8 mouse cellular contexts compared by ENCODE assay signal in the genomic region with DNA sequence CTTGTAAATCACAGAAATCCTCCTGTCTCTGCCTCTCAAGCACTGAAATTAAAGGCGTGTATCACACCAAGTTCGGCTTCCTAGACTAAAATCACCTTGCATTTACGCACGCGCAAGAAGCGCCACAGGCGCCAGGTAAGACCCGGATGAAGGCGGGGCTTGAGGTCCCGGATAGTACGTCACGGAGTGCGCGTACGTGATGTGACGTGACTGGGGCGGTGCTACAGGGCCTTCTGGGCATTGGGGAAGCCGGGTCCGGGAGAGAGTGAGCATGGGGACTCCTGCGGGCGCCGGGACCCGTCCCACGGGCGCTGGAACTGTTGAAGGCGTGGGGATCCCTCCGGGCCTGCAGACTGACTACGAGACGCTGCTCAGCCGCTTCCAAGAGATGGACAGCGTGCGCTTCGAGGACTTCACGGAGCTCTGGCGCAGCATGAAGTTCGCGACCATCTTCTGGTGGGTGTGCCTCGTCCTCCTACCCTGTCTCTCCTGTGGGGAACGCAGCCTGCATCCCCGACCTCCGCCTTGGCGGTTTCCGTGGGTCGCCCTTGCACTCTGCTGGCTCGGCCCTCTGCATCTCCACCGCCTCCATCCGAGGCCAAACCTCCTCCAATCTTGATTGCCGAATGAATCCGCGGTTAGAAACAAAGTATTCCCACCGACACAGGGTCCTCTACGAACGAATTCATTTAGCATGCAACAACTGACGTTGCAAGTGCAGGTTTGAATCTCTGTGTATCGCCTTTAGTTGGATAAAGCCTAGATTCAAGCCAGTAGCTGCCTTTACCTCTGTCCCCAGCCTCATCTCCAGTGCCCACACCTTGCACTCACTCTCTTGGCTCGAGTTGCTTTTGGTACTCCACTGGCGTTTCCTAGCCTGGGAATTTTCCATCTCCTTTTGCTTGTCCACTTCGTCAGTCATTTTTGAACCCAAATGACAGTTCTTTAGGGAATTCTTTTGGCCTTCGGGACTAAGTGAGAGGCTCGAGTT. TPM values are rescaled to one million over a fixed set of nuclear protein-coding genes. Genes with fewer than 3 reads are reported as not detected.
DNase-seq lines count a peak whose midpoint lies in the region; ATAC-seq and TF ChIP-seq lines count a peak whose summit lies in the region.

Gene Snapc1, plus strand, starts transcription at position 191 of the 991 bp plus-strand sequence.

- H3K79me2 ChIP-seq in C2C12 (ENCODE audit: control insufficient read depth, insufficient read depth), result peaks cover 38% of the 10 kb centered on the region
- H3K79me2 ChIP-seq in liver, adult 2 months (ENCODE audit: control insufficient read depth, insufficient read depth, low read length), result no peaks in the 10 kb centered on the region; the same call in 1 of the 2 replicates
- H3K79me2 ChIP-seq in myocyte (ENCODE audit: control insufficient read depth, insufficient read depth), result peaks cover 30% of the 10 kb centered on the region

- peak within 1 kb of the TSS; percentile 51 for H3K27ac ChIP-seq in heart, embryonic 11.5 days (ENCODE audit: low read depth, low read length)
- H3K27ac ChIP-seq in kidney, embryonic 16.5 days (ENCODE audit: low read length), result peak within 1 kb of the TSS; percentile 63
- H3K27ac ChIP-seq in liver, adult 2 months (replicated peaks; ENCODE audit: insufficient read depth, low read depth, low read length), result peak within 1 kb of the TSS; percentile 9

- peak within 1 kb of the TSS; percentile 69 for H3K4me2 ChIP-seq in heart, embryonic 11.5 days
- H3K4me2 ChIP-seq in kidney, embryonic 16.5 days (replicated peaks; ENCODE audit: low read depth, low read length), result peak within 1 kb of the TSS; percentile 75
- peak within 1 kb of the TSS; percentile 81 for H3K4me2 ChIP-seq in myocyte (ENCODE audit: low read depth)

- peak within 1 kb of the TSS; percentile 81 for H3K9ac ChIP-seq in heart, embryonic 11.5 days (ENCODE audit: low read depth, low read length)
- H3K9ac ChIP-seq in kidney, embryonic 16.5 days (replicated peaks; ENCODE audit: low read length), result peak within 1 kb of the TSS; percentile 86
- peak within 1 kb of the TSS; percentile 84 for H3K9ac ChIP-seq in liver, adult 2 months (ENCODE audit: low read depth, low read length)

- H3K36me3 ChIP-seq in C2C12 (ENCODE audit: control insufficient read depth, insufficient read depth) (peaks cover 24% of the 10 kb centered on the region), myocyte (ENCODE audit: control insufficient read depth, insufficient read depth) (peaks cover 11% of the 10 kb centered on the region)
- peaks cover 18% of the 10 kb centered on the region for H3K36me3 ChIP-seq in erythroblast, embryonic 14.5 days (ENCODE audit: control insufficient read depth)
- H3K36me3 ChIP-seq in heart, embryonic 11.5 days (ENCODE audit: control insufficient read depth, insufficient read depth, low read length), result peaks cover 15% of the 10 kb centered on the region
- peaks cover 16% of the 10 kb centered on the region for H3K36me3 ChIP-seq in kidney, embryonic 16.5 days (ENCODE audit: insufficient read depth, low read length)
- peaks cover 13% of the 10 kb centered on the region for H3K36me3 ChIP-seq in liver, adult 2 months (ENCODE audit: control insufficient read depth, insufficient read depth, low read length)
- peaks cover 7% of the 10 kb centered on the region for H3K36me3 ChIP-seq in splenic B cell, adult 2 months (ENCODE audit: control insufficient read depth, insufficient read depth, low read length, poor library complexity, severe bottlenecking)

- TF ChIP-seq CTCF in C2C12 (IDR thresholded peaks at IDR 0.05; ENCODE audit: control insufficient read depth, insufficient read depth, insufficient read length), result no peak
- no peak for TF ChIP-seq CTCF in brain, embryonic 14.5 days (IDR thresholded peaks at IDR 0.05; ENCODE audit: borderline replicate concordance, extremely low read depth, insufficient read depth, insufficient read length)
- TF ChIP-seq CTCF in liver, adult 2 months (IDR thresholded peaks at IDR 0.05; ENCODE audit: low read depth, low read length), result no peak

- H3K79me3 ChIP-seq in C2C12 (ENCODE audit: low read depth), result peaks cover 23% of the 10 kb centered on the region

- H3K9me3 ChIP-seq in erythroblast, embryonic 14.5 days (ENCODE audit: control insufficient read depth, low read length), result no peaks in the 10 kb centered on the region
- no peaks in the 10 kb centered on the region for H3K9me3 ChIP-seq in heart, embryonic 11.5 days (replicated peaks; ENCODE audit: control insufficient read depth, low read length)
- no peaks in the 10 kb centered on the region for H3K9me3 ChIP-seq in kidney, embryonic 16.5 days (ENCODE audit: low read length)

- 1% methylated on average over 60 of the region's 60 CpGs for WGBS in heart, embryonic 11.5 days (ENCODE audit: insufficient replicate concordance)
- under 1% methylated on average over 60 of the region's 60 CpGs for WGBS in kidney, embryonic 16.5 days
- under 1% methylated on average over 60 of the region's 60 CpGs for WGBS in liver, adult 2 months

- H3K4me3 ChIP-seq in C2C12 (ENCODE audit: insufficient read depth, poor library complexity, severe bottlenecking), result peak within 1 kb of the TSS; percentile 90
- H3K4me3 ChIP-seq in erythroblast, embryonic 14.5 days (replicated peaks), result peak within 1 kb of the TSS; percentile 70
- H3K4me3 ChIP-seq in heart, embryonic 11.5 days (ENCODE audit: low read depth, low read length), result peak within 1 kb of the TSS; percentile 84
- peak within 1 kb of the TSS; percentile 79 for H3K4me3 ChIP-seq in kidney, embryonic 16.5 days (ENCODE audit: low read length)
- H3K4me3 ChIP-seq in liver, adult 2 months (ENCODE audit: insufficient read depth, low read depth, low read length), result peak within 1 kb of the TSS; percentile 90
- H3K4me3 ChIP-seq in myocyte, result peak within 1 kb of the TSS; percentile 92

- ATAC-seq in heart, embryonic 11.5 days (replicated peaks; ENCODE audit: insufficient number of reproducible peaks, low FRiP score, low TSS enrichment), result peak; percentile 99
- ATAC-seq in kidney, embryonic 16.5 days (ENCODE audit: low FRiP score, low TSS enrichment), result peak; percentile 100

- H3K27me3 ChIP-seq in C2C12 (ENCODE audit: control insufficient read depth, insufficient read depth, insufficient read length) (no peaks in the 10 kb centered on the region), myocyte (ENCODE audit: control insufficient read depth, insufficient read depth, insufficient read length) (no peaks in the 10 kb centered on the region)
- no peaks in the 10 kb centered on the region for H3K27me3 ChIP-seq in erythroblast, embryonic 14.5 days (ENCODE audit: control insufficient read depth)
- H3K27me3 ChIP-seq in heart, embryonic 11.5 days (ENCODE audit: control insufficient read depth, insufficient read depth, low read length), result no peaks in the 10 kb centered on the region
- no peaks in the 10 kb centered on the region for H3K27me3 ChIP-seq in kidney, embryonic 16.5 days (ENCODE audit: insufficient read depth, low read length)
- no peaks in the 10 kb centered on the region for H3K27me3 ChIP-seq in liver, adult 2 months (ENCODE audit: control insufficient read depth, insufficient read depth, low read length)
- H3K27me3 ChIP-seq in splenic B cell, adult 2 months (ENCODE audit: control insufficient read depth, insufficient read depth, low read length, poor library complexity, severe bottlenecking), result no peaks in the 10 kb centered on the region

- peak; percentile 99 for DNase-seq in brain, embryonic 14.5 days (ENCODE audit: low read depth)
- DNase-seq in liver, adult 2 months (ENCODE audit: extremely low read depth, low read depth, low spot score), result peak; percentile 92
- DNase-seq in splenic B cell, adult 2 months (ENCODE audit: low read depth, low spot score), result peak; percentile 98

- peak; percentile 55; the same call in 1 of the 2 replicates for TF ChIP-seq POLR2A in brain, embryonic 14.5 days (IDR thresholded peaks at IDR 0.05; ENCODE audit: borderline replicate concordance, extremely low read depth, insufficient read depth, insufficient read length, poor library complexity, severe bottlenecking)
- peak; percentile 61; the same call in 1 of the 2 replicates for TF ChIP-seq POLR2A in liver, adult 2 months (IDR thresholded peaks at IDR 0.05; ENCODE audit: extremely low read depth, insufficient read depth, low read length)
- TF ChIP-seq POLR2A in myocyte (IDR thresholded peaks at IDR 0.05; ENCODE audit: insufficient read length, low read depth), result peak; percentile 79

- peak within 1 kb of the TSS; percentile 73 for H3ac ChIP-seq in C2C12 (ENCODE audit: control insufficient read depth, insufficient read length, low read depth)
- peak within 1 kb of the TSS; percentile 82 for H3ac ChIP-seq in myocyte (ENCODE audit: control insufficient read depth, insufficient read length)

- peaks cover 18% of the 10 kb centered on the region for H3K4me1 ChIP-seq in erythroblast, embryonic 14.5 days (ENCODE audit: control insufficient read depth)
- H3K4me1 ChIP-seq in heart, embryonic 11.5 days (ENCODE audit: control insufficient read depth, insufficient read depth, low read length), result peaks cover 8% of the 10 kb centered on the region
- H3K4me1 ChIP-seq in kidney, embryonic 16.5 days (ENCODE audit: insufficient read depth, low read length), result peaks cover 8% of the 10 kb centered on the region
- peaks cover 2% of the 10 kb centered on the region for H3K4me1 ChIP-seq in liver, adult 2 months (ENCODE audit: control insufficient read depth, insufficient read depth, low read length)

TF ChIP-seq in C2C12, 6 proteins besides CTCF, POLR2A, EP300 and RAD21:
- peak; percentile 5 for TF ChIP-seq MAX (IDR thresholded peaks at IDR 0.05)
- no peak for TF ChIP-seq FOSL1 (IDR thresholded peaks at IDR 0.05; ENCODE audit: insufficient read depth, low read length, poor library complexity, severe bottlenecking)

TF ChIP-seq in myocyte, 11 proteins besides CTCF, POLR2A, EP300 and RAD21:
- TF ChIP-seq MYOD1 (IDR thresholded peaks at IDR 0.05; ENCODE audit: control insufficient read depth in 1 of 3, insufficient read length in 2 of 3, low read depth in 2 of 3) (no peak), MYOG (IDR thresholded peaks at IDR 0.05; ENCODE audit: control insufficient read depth in 1 of 3, insufficient read depth in 1 of 3, insufficient read length in 2 of 3, low read depth in 2 of 3) (peak in 1 of 3 experiments; percentile 20), POLR2AphosphoS2 (IDR thresholded peaks at IDR 0.05; ENCODE audit: insufficient read length, low read depth) (peak; percentile 75), SRF (IDR thresholded peaks at IDR 0.05; ENCODE audit: control insufficient read depth, insufficient read length, low read depth) (peak; percentile 72)

RNA-seq across cellular contexts. Expression of gene Snapc1, which starts in this region (rescaled TPM):
- 2.5 TPM for polyA plus RNA-seq in C2C12 (2012; fragmentation: generic; extraction: Trizol)
- 33.4 and 34.1 TPM in 2 replicates for polyA plus RNA-seq in brain, embryonic 14.5 days (2012; rRNA removed)
- polyA plus RNA-seq in erythroblast, embryonic 14.5 days (2012), result 0.18 TPM in 1 of 2 replicates, not detected in the other
- 17.8 and 21.2 TPM in 2 replicates for polyA plus RNA-seq in heart, embryonic 11.5 days (2014; fragmentation: Nextera tagmentation; extraction: Ambion mirVana)
- 22.3 and 22.8 TPM in 2 replicates for polyA plus RNA-seq in kidney, embryonic 16.5 days (2015; fragmentation: Nextera tagmentation; extraction: Ambion mirVana)
- 3.0 and 4.4 TPM in 2 replicates for total RNA-seq in liver, adult 2 months (2014; rRNA removed)
- polyA plus RNA-seq in liver, adult 2 months (2012; rRNA removed), result 5.4 and 6.0 TPM in 2 replicates
- 3.4 TPM for polyA plus RNA-seq in myocyte (2012; fragmentation: generic; extraction: Trizol)

Comparison
In these comparisons a context has a peak if more than half of its experiments do, and no peak if none do; other contexts are left out.
1. Peak in every context shown above with its lines: DNase-seq, ATAC-seq, H3K4me3 ChIP-seq and H3K27ac ChIP-seq.
2. H3K27ac ChIP-seq: peak in every context shown above with its lines; median percentile 63 in kidney, embryonic 16.5 days; 51 in heart, embryonic 11.5 days; 9 in liver, adult 2 months.